Mouse (Mus musculus) brown adipose tissue, adult 24 weeks (tissue): ENCODE measurements at regions not wholly inside any gene's neighbourhood (a gene's known extent, or its start where the extent isn't known, plus 50 kb on each side); places are given as distances from the start of the nearest gene placed in this dataset.

Experiments
- H3K27ac ChIP-seq: fragments of 200-500 bp; replicated peaks from 2 replicates; pipeline ENCODE4 v1.5.1; 2012; ENCODE audit warnings: low read depth, mild to moderate bottlenecking, low read length
- H3K4me1 ChIP-seq: fragments of 200-500 bp; 2 replicates; pipeline ENCODE4 v1.6.1; 2012; ENCODE audit warnings: low read length, mixed read lengths; ENCODE audit not compliant: control insufficient read depth, insufficient read depth, insufficient read length
- H3K4me3 ChIP-seq: fragments of 200-500 bp; 2 replicates; pipeline ENCODE4 v1.5.1; 2012; ENCODE audit warnings: low read depth, mild to moderate bottlenecking, low read length, moderate library complexity; ENCODE audit not compliant: insufficient read depth

- H3K27ac ChIP-seq: no peak overlapping the region
- H3K4me3 ChIP-seq: no peak overlapping the region
- H3K4me1 ChIP-seq: peaks cover 6% of the 10 kb centered on the region
These were observed 57.8 kb upstream of the Rbms1 start for GRCm38 (mm10) chr2:61020791-61021190.

DNA sequence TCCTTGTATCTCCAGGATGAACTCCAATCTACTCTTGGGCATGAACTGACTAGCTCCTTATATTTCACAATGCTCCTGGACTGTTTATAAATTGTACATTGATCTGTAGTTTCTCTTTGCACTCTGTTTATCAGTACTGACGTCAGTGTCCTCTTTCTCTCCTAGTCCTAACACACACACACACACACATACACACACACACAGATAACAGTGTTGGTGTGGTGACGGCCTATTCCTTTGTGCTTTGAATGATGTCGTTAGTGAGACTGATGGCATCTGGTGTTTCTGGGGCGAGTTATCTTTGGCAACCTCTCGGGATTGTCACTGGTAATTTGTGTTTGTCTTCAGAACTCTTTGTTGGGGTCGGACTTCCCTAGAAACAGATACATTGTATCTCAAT lies 50.0 kb upstream of the Rbms1 start:
- Histone ChIP-seq H3K4me3 (no peak overlapping the region), H3K27ac (no peak overlapping the region), H3K4me1 (no peaks in the 10 kb centered on the region)
